Mouse (Mus musculus): ENCODE results near the gene Fry. TPM values are rescaled to one million over a fixed set of nuclear protein-coding genes. Genes with fewer than 3 reads are reported as not detected.

Gene Fry
- polyA plus RNA-seq, 1 experiment from 2014 or later = 51.4 TPM

GRCm38 (mm10) chr5:150196881-150197311 is 78.5 kb downstream of the Fry start:
- Histone ChIP-seq H3K4me2 (peak overlapping the region; percentile 78), H3K4me3 (replicated peaks) (peak overlapping the region; percentile 40; the same call in 1 of the 2 replicates)

DNA sequence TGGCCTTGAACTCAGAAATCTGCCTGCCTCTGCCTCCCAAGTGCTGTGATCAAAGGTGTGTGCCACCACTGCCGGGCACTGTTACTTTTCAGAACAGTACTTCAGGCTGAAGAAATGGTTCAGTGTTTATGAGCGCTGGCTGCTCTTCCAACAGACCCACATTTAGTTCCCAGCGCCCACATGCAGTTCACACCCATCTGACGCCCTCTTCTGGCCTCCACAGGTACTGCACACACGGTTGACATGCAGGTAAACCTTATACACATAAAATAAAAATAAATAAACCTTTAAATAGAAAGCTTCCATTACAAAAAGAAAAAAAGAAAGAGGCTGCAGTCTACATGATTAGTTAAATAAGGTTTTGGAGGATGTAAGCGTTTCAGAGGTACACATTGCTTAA is 88.3 kb downstream of the Fry start:
- Histone ChIP-seq H3K9ac (replicated peaks) (no peak overlapping the region), H3K27ac (replicated peaks) (no peak overlapping the region), H3K27me3 (replicated peaks) (no peaks in the 10 kb centered on the region), H3K36me3 (no peaks in the 10 kb centered on the region), H3K4me2 (no peak overlapping the region), H3K4me1 (peaks cover 6% of the 10 kb centered on the region), H3K4me3 (replicated peaks) (no peak overlapping the region), H3K9me3 (replicated peaks) (no peaks in the 10 kb centered on the region)
- 90% methylated on average over 6 of the region's 6 CpGs for WGBS
- no peak for ATAC-seq (ENCODE audit: low FRiP score)

More at GRCm38 (mm10) chr5:150196881-150197311, 78.5 kb downstream of the Fry start:
- no peak; the same call in 1 of the 2 replicates for ATAC-seq (ENCODE audit: low FRiP score)
- Histone ChIP-seq H3K9me3 (replicated peaks) (no peaks in the 10 kb centered on the region), H3K9ac (replicated peaks) (no peak overlapping the region), H3K27me3 (replicated peaks) (no peaks in the 10 kb centered on the region), H3K36me3 (no peaks in the 10 kb centered on the region), H3K27ac (replicated peaks) (no peak overlapping the region), H3K4me1 (peaks cover 12% of the 10 kb centered on the region)
- 43% methylated on average over 6 of the region's 6 CpGs for WGBS

DNA sequence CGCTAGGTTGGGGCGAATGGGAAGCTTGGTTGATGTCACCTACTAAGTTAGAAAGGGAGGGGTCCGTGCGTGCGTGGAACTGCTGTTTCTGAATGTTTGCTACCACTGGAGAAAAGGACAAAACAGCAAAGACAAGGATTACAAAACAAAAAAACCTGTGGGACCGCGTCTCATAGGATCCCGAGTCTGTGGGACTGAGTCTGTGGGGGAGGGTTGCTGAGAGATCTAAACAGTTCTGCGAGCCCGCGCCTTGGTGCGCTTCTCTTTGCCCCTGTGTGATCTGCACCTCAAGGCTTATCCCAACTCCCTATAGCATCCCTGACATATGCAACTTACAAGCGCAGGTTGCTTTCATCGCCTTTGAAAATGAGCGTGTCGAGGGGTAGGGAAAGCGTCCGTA is 89.2 kb downstream of the Fry start:
- peaks cover 6% of the 10 kb centered on the region for H3K4me1 ChIP-seq
- H3K9ac ChIP-seq (replicated peaks) = no peak overlapping the region
- no peaks in the 10 kb centered on the region for H3K27me3 ChIP-seq (replicated peaks)
- H3K4me3 ChIP-seq (replicated peaks) = no peak overlapping the region
- ATAC-seq (ENCODE audit: low FRiP score) = no peak
- H3K27ac ChIP-seq (replicated peaks) = no peak overlapping the region
- 54% methylated on average over 18 of the region's 18 CpGs for WGBS
- peak overlapping the region; percentile 33 for H3K4me2 ChIP-seq
- H3K9me3 ChIP-seq (replicated peaks) = no peaks in the 10 kb centered on the region
- H3K36me3 ChIP-seq = no peaks in the 10 kb centered on the region

DNA sequence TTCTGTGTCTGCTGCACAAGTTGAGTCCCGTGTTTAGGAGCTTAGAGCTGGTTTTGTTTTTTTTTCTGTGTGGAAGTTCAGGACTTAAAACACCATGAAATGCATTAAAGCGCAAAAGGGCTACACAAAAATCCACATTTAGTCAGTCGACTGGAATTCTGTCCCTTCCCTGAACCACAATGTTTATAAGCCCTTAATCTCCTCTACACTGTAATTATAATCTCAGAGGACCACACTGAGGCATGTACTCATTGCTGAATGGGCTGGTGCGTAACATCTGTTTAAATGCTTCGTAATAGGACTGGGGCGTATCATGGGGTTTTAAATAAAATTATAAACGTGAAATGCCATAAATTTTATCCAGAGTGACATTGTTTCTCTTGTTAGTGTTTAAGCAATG is 89.6 kb downstream of the Fry start:
- no peaks in the 10 kb centered on the region for H3K27me3 ChIP-seq (replicated peaks)
- H3K9ac ChIP-seq (replicated peaks) = no peak overlapping the region
- no peaks in the 10 kb centered on the region for H3K36me3 ChIP-seq
- no peak overlapping the region for H3K4me3 ChIP-seq (replicated peaks)
- 34% methylated on average over 7 of the region's 7 CpGs for WGBS
- no peak overlapping the region for H3K27ac ChIP-seq (replicated peaks)
- no peaks in the 10 kb centered on the region for H3K9me3 ChIP-seq (replicated peaks)
- no peak for ATAC-seq (ENCODE audit: low FRiP score)
- H3K4me2 ChIP-seq = peak overlapping the region; percentile 33
- H3K4me1 ChIP-seq = peaks cover 6% of the 10 kb centered on the region

GRCm38 (mm10) chr5:150214081-150214480 is 95.6 kb downstream of the Fry start:
- WGBS = 85% methylated on average over 6 of the region's 6 CpGs
- ATAC-seq (ENCODE audit: low FRiP score) = no peak

GRCm38 (mm10) chr5:150216066-150216465 is 97.6 kb downstream of the Fry start:
- H3K4me2 ChIP-seq = no peak overlapping the region
- no peaks in the 10 kb centered on the region for H3K27me3 ChIP-seq (replicated peaks)
- no peaks in the 10 kb centered on the region for H3K9me3 ChIP-seq (replicated peaks)
- WGBS = 69% methylated on average over 11 of the region's 11 CpGs
- no peak overlapping the region for H3K9ac ChIP-seq (replicated peaks)
- no peak for ATAC-seq (ENCODE audit: low FRiP score)
- no peak overlapping the region for H3K27ac ChIP-seq (replicated peaks)
- no peak overlapping the region for H3K4me3 ChIP-seq (replicated peaks)
- H3K36me3 ChIP-seq = no peaks in the 10 kb centered on the region
- H3K4me1 ChIP-seq = no peaks in the 10 kb centered on the region

More at GRCm38 (mm10) chr5:150214081-150214480, 95.6 kb downstream of the Fry start:
- Histone ChIP-seq H3K27me3 (replicated peaks) (no peaks in the 10 kb centered on the region), H3K9me3 (replicated peaks) (no peaks in the 10 kb centered on the region), H3K4me1 (no peaks in the 10 kb centered on the region), H3K36me3 (no peaks in the 10 kb centered on the region), H3K4me3 (replicated peaks) (no peak overlapping the region), H3K4me2 (no peak overlapping the region), H3K27ac (replicated peaks) (no peak overlapping the region), H3K9ac (replicated peaks) (no peak overlapping the region)

DNA sequence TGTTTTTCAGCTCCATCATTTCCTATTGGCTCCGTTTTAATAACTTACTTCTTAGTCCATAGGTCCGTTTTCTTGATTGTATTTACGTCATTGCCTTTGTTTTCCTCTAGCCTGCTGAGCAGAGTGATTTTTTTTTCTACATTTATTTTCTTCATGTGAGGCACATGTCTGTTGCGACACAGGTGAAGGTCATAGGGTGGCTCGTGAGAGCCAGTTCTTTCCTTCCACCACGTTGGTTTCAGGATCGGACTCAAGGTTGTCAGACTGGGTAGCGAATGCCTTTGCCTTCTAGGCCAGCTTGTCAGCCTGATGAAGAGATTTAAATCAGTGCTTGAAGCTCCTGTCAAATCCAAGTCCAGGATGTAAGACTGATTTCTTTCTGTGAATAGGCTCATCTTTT is 101.0 kb downstream of the Fry start:
- no peaks in the 10 kb centered on the region for H3K4me1 ChIP-seq
- H3K36me3 ChIP-seq = no peaks in the 10 kb centered on the region
- no peak overlapping the region for H3K27ac ChIP-seq (replicated peaks)
- no peak overlapping the region for H3K9ac ChIP-seq (replicated peaks)
- H3K9me3 ChIP-seq (replicated peaks) = no peaks in the 10 kb centered on the region
- WGBS = 84% methylated on average over 8 of the region's 8 CpGs
- ATAC-seq (ENCODE audit: low FRiP score) = no peak
- H3K4me3 ChIP-seq (replicated peaks) = no peak overlapping the region
- no peaks in the 10 kb centered on the region for H3K27me3 ChIP-seq (replicated peaks)
- H3K4me2 ChIP-seq = no peak overlapping the region

- Histone ChIP-seq H3K27me3 (replicated peaks) (no peaks in the 10 kb centered on the region), H3K4me3 (replicated peaks) (no peak overlapping the region), H3K9me3 (replicated peaks) (no peaks in the 10 kb centered on the region), H3K27ac (replicated peaks) (no peak overlapping the region), H3K4me2 (no peak overlapping the region), H3K4me1 (no peaks in the 10 kb centered on the region), H3K36me3 (no peaks in the 10 kb centered on the region), H3K9ac (replicated peaks) (no peak overlapping the region)
- ATAC-seq (ENCODE audit: low FRiP score) = no peak
- 46% methylated on average over 7 of the region's 7 CpGs for WGBS
Observed at GRCm38 (mm10) chr5:150220333-150220732, 101.9 kb downstream of the Fry start.

DNA sequence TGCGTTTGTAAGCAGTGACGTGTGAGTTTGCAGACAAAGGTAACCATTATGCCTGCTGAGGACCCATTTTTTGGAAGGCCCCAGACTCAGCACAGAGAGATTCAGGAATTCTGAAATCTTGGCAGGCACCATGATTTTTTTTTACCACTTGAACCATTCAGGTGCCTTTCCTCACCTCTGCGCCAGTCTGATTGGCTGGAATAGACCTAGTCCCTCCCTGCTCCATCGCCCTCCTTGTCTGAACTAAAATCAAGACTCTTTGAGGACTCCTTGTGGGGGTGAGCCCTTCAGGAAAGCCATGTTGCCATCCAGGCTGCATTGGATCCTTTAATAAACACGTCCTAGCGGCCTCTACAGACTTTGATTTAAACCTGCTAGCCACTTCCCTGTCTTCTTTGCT is 103.4 kb downstream of the Fry start:
- H3K36me3 ChIP-seq = no peaks in the 10 kb centered on the region
- WGBS = 85% methylated on average over 6 of the region's 6 CpGs
- no peak for ATAC-seq (ENCODE audit: low FRiP score)

GRCm38 (mm10) chr5:150223546-150224239 is 105.2 kb downstream of the Fry start:
- Histone ChIP-seq H3K4me3 (replicated peaks) (no peak overlapping the region), H3K36me3 (no peaks in the 10 kb centered on the region), H3K4me2 (no peak overlapping the region), H3K9ac (replicated peaks) (no peak overlapping the region), H3K27ac (replicated peaks) (no peak overlapping the region), H3K9me3 (replicated peaks) (no peaks in the 10 kb centered on the region), H3K4me1 (no peaks in the 10 kb centered on the region), H3K27me3 (replicated peaks) (no peaks in the 10 kb centered on the region)
- no peak for ATAC-seq (ENCODE audit: low FRiP score)
- 92% methylated on average over 10 of the region's 10 CpGs for WGBS

More for the DNA sequence above, 103.4 kb downstream of the Fry start:
- Histone ChIP-seq H3K4me2 (no peak overlapping the region), H3K4me3 (replicated peaks) (no peak overlapping the region), H3K9ac (replicated peaks) (no peak overlapping the region), H3K27ac (replicated peaks) (no peak overlapping the region), H3K4me1 (no peaks in the 10 kb centered on the region), H3K27me3 (replicated peaks) (no peaks in the 10 kb centered on the region), H3K9me3 (replicated peaks) (no peaks in the 10 kb centered on the region)

- no peak overlapping the region for H3K27ac ChIP-seq (replicated peaks)
- H3K36me3 ChIP-seq = no peaks in the 10 kb centered on the region
- ATAC-seq (ENCODE audit: low FRiP score) = no peak
- no peaks in the 10 kb centered on the region for H3K27me3 ChIP-seq (replicated peaks)
- 30% methylated on average over 5 of the region's 5 CpGs for WGBS
- H3K9me3 ChIP-seq (replicated peaks) = no peaks in the 10 kb centered on the region
- H3K9ac ChIP-seq (replicated peaks) = no peak overlapping the region
- H3K4me3 ChIP-seq (replicated peaks) = no peak overlapping the region
- no peak overlapping the region for H3K4me2 ChIP-seq
- 0 out of 2 replicates have a peak, but pooled peaks cover 2% of the 10 kb centered on the region for H3K4me1 ChIP-seq
Observed at GRCm38 (mm10) chr5:150229086-150229485, 110.6 kb downstream of the Fry start.

GRCm38 (mm10) chr5:150229776-150230175 is 111.3 kb downstream of the Fry start:
- Histone ChIP-seq H3K27ac (replicated peaks) (no peak overlapping the region), H3K27me3 (replicated peaks) (no peaks in the 10 kb centered on the region), H3K36me3 (no peaks in the 10 kb centered on the region), H3K9me3 (replicated peaks) (no peaks in the 10 kb centered on the region), H3K4me1 (0 out of 2 replicates have a peak, but pooled peaks cover 2% of the 10 kb centered on the region), H3K9ac (replicated peaks) (no peak overlapping the region), H3K4me3 (replicated peaks) (no peak overlapping the region), H3K4me2 (no peak overlapping the region)
- no peak for ATAC-seq (ENCODE audit: low FRiP score)
- 91% methylated on average over 4 of the region's 4 CpGs for whole genome bisulfite sequencing

Data from neural tube, embryonic 15.5 days (tissue).